Mouse (Mus musculus): Measurements from ENCODE around the gene Cyp2w1.
A peak's percentile ranks its signal among the peaks of the same experiment; 100 is the strongest.

Gene Cyp2w1

DNA sequence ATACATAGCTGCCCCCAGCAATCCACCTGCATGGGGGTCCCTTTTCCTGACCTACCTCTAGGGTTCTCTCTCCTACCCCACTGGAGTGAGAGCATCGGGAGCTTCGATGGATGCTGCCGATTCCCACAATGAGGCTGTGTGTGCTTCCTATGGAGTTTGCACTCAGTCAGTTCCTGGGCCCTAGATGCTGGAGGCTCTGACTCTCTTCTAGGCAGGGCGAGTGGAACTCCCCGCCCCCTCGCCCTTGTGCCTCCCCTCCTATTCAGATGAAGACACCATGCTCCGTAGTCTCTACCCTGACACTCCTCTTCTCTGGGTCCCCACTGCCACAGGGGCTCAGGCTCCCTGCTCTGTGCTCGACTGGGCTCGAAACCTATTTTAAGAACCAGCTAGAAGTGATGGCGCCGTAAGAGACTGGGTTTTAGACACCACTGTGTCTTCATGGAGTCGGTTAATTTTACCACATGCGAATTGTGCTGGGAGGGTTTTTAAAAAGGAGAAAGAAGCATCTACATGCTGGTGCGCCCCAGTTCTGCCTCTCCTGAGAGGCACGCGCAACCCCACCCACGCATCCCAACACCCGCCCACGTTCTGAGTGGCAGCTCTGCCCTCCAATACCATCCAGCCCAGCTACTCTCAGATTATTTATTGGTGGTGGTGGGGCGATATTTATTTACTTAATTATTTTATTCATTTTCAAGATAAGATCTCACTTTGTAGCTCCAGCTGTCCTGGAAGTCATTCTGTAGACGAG is 34.5 kb upstream of the Cyp2w1 start:
- Histone ChIP-seq H3K4me3 (replicated peaks; ENCODE audit: low read length) (peak overlapping the region; percentile 63), H3K9me3 (ENCODE audit: low read length) (no peaks in the 10 kb centered on the region), H3K4me1 (replicated peaks; ENCODE audit: low read depth, low read length) (peaks cover 88% of the 10 kb centered on the region), H3K27me3 (ENCODE audit: insufficient read depth, low read length) (no peaks in the 10 kb centered on the region), H3K36me3 (ENCODE audit: insufficient read depth, low read length) (peaks cover 29% of the 10 kb centered on the region)
- TF ChIP-seq NANOG (IDR thresholded peaks at IDR 0.05; ENCODE audit: borderline replicate concordance, low read length) (no peak), POU5F1 (IDR thresholded peaks at IDR 0.05; ENCODE audit: borderline replicate concordance, low read length) (no peak), CTCF (conservative IDR thresholded peaks at IDR 0.05; ENCODE audit: low read length) (no peak)

DNA sequence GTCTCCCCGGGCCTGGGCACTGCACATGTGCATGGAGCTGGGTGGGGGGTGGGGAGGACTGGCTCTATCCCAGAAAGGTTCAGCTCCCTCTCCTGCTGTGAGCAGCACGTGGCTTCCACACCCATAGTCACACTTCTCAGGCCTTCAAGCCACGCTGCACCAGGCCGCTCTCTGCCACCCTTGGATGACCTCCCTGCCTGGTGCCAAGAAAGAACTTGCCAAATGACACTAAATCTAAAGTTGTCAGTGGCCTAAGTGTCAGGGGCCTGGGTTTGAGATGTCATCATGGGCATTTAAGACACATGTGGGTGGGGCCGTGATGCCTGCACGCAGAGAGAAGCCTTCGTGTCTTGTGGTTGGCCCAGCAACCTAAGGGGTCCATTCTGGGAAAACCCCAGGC is 32.0 kb upstream of the Cyp2w1 start:
- TF ChIP-seq NANOG (IDR thresholded peaks at IDR 0.05; ENCODE audit: borderline replicate concordance, low read length) (no peak), CTCF (conservative IDR thresholded peaks at IDR 0.05; ENCODE audit: low read length) (no peak), POU5F1 (IDR thresholded peaks at IDR 0.05; ENCODE audit: borderline replicate concordance, low read length) (no peak)
- H3K27me3 ChIP-seq (ENCODE audit: insufficient read depth, low read length): peaks cover 19% of the 10 kb centered on the region
- H3K9me3 ChIP-seq (ENCODE audit: low read length): no peaks in the 10 kb centered on the region
- H3K4me3 ChIP-seq (replicated peaks; ENCODE audit: low read length): no peak overlapping the region; the same call in 1 of the 2 replicates
- H3K36me3 ChIP-seq (ENCODE audit: insufficient read depth, low read length): peaks cover 25% of the 10 kb centered on the region
- peaks cover 82% of the 10 kb centered on the region for H3K4me1 ChIP-seq (replicated peaks; ENCODE audit: low read depth, low read length)

DNA sequence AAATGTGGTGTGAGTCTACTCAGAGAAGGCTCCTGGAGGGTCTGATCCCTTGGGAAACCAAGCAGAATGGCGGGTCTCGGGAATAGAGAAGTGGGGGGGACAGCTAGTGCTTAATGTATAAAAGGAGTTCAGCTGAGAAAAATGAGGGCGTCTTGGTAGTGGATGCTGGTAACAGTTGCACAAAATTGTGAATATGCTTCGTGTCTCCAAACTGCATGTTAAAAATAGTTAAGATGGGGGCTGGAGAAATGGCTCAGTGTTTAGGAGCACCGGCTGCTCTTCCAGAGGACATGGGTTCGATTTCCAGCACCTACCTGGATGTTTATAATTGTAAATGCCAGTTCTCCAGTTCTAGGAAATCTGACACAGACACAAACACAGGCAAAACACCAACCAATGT is 31.1 kb upstream of the Cyp2w1 start:
- TF ChIP-seq POU5F1 (IDR thresholded peaks at IDR 0.05; ENCODE audit: borderline replicate concordance, low read length): no peak
- peaks cover 19% of the 10 kb centered on the region for H3K27me3 ChIP-seq (ENCODE audit: insufficient read depth, low read length)
- peaks cover 86% of the 10 kb centered on the region for H3K4me1 ChIP-seq (replicated peaks; ENCODE audit: low read depth, low read length)
- no peak overlapping the region for H3K4me3 ChIP-seq (replicated peaks; ENCODE audit: low read length)
- H3K36me3 ChIP-seq (ENCODE audit: insufficient read depth, low read length): peaks cover 24% of the 10 kb centered on the region
- no peaks in the 10 kb centered on the region for H3K9me3 ChIP-seq (ENCODE audit: low read length)

DNA sequence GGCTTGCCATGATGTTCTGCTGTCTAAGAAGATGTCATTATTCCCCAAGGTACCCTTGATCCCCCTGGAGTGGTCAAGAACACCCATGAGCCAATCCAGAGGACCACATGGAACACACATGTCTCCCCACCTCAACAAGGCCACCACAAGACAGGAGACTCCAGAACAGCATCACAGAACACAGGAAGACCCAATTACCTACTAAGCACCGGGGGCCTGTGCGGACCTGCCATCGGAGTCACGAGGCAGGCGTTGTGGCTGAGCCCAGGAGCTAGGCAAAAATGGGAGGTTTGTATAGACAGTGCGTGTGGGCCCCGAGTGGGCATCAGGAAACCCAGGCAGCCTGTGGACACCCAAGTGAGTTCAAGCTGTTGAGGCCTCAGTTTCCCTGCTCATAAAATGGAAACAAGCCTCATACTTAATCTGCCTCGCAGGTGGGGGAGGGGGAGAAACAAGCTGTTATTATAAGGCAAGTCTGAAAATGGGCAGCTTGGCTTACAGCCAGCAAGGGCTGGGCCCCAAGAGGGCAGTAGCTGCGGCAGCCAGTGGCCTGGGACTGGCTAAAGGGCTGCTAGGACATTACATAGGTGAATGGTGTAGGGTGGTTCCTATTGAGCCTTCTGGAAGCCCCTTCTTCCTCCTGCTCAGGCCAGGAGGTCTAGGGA is 29.0 kb upstream of the Cyp2w1 start:
- Histone ChIP-seq H3K27me3 (ENCODE audit: insufficient read depth, low read length) (peaks cover 19% of the 10 kb centered on the region), H3K4me1 (replicated peaks; ENCODE audit: low read depth, low read length) (peaks cover 83% of the 10 kb centered on the region), H3K36me3 (ENCODE audit: insufficient read depth, low read length) (peaks cover 20% of the 10 kb centered on the region), H3K4me3 (replicated peaks; ENCODE audit: low read length) (peak overlapping the region; percentile 86), H3K9me3 (ENCODE audit: low read length) (no peaks in the 10 kb centered on the region)
- TF ChIP-seq POU5F1 (IDR thresholded peaks at IDR 0.05; ENCODE audit: borderline replicate concordance, low read length) (no peak), CTCF (conservative IDR thresholded peaks at IDR 0.05; ENCODE audit: low read length) (no peak), NANOG (IDR thresholded peaks at IDR 0.05; ENCODE audit: borderline replicate concordance, low read length) (no peak)

DNA sequence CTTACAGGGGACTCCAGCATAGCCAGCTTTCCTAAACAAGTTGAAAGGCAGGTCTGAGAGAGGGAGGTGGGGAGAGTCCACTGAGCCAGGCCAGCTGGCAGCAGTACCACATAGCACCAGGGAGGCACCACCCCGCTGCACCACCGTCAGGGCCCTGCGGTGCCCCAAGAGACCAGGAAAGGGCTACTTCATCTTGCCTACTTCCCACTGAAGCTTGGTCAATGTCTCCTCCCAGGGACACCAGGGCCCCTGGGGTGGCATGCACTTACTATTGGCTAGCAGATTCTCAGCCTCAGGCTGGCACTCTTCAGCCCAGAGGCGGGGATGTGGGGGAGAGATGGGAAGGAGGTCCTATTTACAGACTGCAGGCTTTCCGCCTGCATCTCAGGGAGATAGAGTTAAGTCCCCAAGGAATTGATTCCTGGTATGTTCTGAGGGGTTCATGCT is 28.3 kb upstream of the Cyp2w1 start:
- H3K36me3 ChIP-seq (ENCODE audit: insufficient read depth, low read length): peaks cover 20% of the 10 kb centered on the region
- H3K27me3 ChIP-seq (ENCODE audit: insufficient read depth, low read length): peaks cover 19% of the 10 kb centered on the region
- H3K4me1 ChIP-seq (replicated peaks; ENCODE audit: low read depth, low read length): peaks cover 76% of the 10 kb centered on the region
- peak overlapping the region; percentile 86 for H3K4me3 ChIP-seq (replicated peaks; ENCODE audit: low read length)
- TF ChIP-seq NANOG (IDR thresholded peaks at IDR 0.05; ENCODE audit: borderline replicate concordance, low read length): no peak
- TF ChIP-seq POU5F1 (IDR thresholded peaks at IDR 0.05; ENCODE audit: borderline replicate concordance, low read length): no peak
- no peak for TF ChIP-seq CTCF (conservative IDR thresholded peaks at IDR 0.05; ENCODE audit: low read length)
- no peaks in the 10 kb centered on the region for H3K9me3 ChIP-seq (ENCODE audit: low read length)

DNA sequence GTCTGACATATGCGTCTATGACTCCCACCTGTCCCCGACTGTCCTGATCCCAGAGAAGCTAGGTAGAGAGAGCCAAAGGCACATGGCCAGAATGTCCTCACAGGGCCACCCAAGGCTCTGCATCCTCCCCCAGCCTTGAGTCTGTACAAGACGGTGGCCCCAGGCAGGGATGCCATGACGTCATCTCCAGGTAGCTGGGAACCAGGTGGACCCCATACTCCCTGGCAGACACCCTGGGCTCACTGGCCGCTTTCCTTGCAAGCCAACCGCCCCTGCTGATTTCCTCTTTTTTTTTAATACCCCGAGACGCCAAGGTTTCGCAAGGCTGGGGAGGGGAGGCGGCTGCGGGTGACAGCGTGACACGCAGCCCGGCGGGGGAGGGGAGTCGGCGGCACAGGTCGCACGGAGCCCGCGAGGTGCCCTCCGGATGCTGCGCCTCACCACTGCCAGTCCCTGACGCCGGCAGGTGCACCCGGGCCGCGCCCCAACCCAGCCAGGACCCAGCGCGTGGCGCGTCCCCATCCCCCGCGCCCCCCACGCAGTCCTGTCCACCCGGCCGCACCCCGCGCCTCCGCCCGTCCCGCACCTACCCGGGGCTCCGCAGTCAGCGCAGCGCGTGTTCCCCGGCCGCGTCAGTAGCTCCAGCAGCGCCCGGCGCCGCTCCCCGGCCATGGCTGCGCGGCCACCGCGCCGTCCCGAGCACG is 27.6 kb upstream of the Cyp2w1 start:
- Histone ChIP-seq H3K9me3 (ENCODE audit: low read length) (no peaks in the 10 kb centered on the region), H3K4me3 (replicated peaks; ENCODE audit: low read length) (peak overlapping the region; percentile 86), H3K27me3 (ENCODE audit: insufficient read depth, low read length) (peaks cover 22% of the 10 kb centered on the region), H3K36me3 (ENCODE audit: insufficient read depth, low read length) (peaks cover 20% of the 10 kb centered on the region), H3K4me1 (replicated peaks; ENCODE audit: low read depth, low read length) (peaks cover 75% of the 10 kb centered on the region)
- TF ChIP-seq CTCF (conservative IDR thresholded peaks at IDR 0.05; ENCODE audit: low read length): no peak
- no peak for TF ChIP-seq POU5F1 (IDR thresholded peaks at IDR 0.05; ENCODE audit: borderline replicate concordance, low read length)
- no peak for TF ChIP-seq NANOG (IDR thresholded peaks at IDR 0.05; ENCODE audit: borderline replicate concordance, low read length)

DNA sequence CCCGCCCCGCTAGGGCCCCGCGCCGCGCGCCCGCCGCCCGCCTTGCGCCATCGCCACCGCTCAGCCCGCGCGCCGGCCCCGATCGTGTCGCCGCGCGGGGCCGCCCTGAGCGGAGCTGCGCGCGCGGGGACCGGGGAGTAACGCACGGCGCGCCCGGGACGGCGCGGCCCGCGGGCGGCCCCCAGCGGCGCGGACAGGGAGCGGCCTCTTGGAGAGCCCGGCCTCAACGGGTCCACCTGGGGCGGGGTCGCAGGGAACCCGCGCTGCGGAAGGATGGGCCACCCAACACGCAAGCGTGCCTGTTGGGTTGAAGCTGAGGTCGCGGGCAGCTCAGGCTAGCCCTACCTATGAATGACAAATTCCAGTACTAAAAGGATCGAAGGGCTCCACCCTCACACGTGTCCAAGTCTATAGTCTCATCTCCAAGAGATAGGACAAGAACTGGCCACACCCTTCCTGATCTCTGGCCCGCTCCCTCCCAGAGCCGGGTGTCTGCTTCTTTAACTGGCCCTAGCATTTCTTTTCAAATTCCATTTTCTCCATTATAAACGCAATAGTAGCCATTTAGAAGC is 26.9 kb upstream of the Cyp2w1 start, which contains the start of gene Adap1:
Gene Adap1 (minus strand): TSS at position 228 of the 572 bp plus-strand sequence.
- Histone ChIP-seq H3K36me3 (ENCODE audit: insufficient read depth, low read length) (peaks cover 17% of the 10 kb centered on the region), H3K9me3 (ENCODE audit: low read length) (no peaks in the 10 kb centered on the region), H3K4me3 (replicated peaks; ENCODE audit: low read length) (peak within 1 kb of the TSS; percentile 86), H3K27me3 (ENCODE audit: insufficient read depth, low read length) (peaks cover 22% of the 10 kb centered on the region), H3K4me1 (replicated peaks; ENCODE audit: low read depth, low read length) (peaks cover 75% of the 10 kb centered on the region)
- peak; percentile 61; the same call in 1 of the 2 replicates for TF ChIP-seq NANOG (IDR thresholded peaks at IDR 0.05; ENCODE audit: borderline replicate concordance, low read length)
- no peak for TF ChIP-seq CTCF (conservative IDR thresholded peaks at IDR 0.05; ENCODE audit: low read length)

DNA sequence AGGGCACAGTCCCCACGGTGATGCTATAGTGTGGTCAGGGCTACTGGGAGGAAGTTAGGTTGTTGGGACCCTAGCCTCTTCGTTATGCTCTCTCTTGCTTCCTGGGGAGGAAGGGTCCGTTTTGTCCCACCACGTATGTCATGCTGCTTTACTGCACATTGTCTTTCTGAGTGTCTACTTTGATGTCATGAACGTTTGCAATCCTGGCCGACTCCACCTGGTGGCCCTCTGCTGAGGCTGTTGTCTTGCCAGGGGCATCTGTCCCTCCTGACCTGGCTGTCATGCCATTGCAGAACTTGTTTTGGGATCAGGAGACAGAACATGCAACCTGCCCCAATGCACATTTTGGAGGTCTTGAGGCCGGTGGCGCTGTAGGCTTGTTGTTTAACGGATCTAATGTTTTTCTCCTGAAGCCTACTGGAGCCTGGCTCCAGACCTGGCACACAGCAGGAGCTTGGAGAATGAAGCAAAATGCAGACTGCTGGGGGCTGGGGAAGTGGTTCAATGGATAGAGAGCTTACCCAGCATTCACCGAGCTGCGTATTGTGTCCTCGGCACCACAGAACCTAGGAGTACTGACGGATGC is 26.2 kb upstream of the Cyp2w1 start:
- TF ChIP-seq CTCF (conservative IDR thresholded peaks at IDR 0.05; ENCODE audit: low read length): no peak
- TF ChIP-seq NANOG (IDR thresholded peaks at IDR 0.05; ENCODE audit: borderline replicate concordance, low read length): no peak; the same call in 1 of the 2 replicates
- no peak for TF ChIP-seq POU5F1 (IDR thresholded peaks at IDR 0.05; ENCODE audit: borderline replicate concordance, low read length)
- Histone ChIP-seq H3K36me3 (ENCODE audit: insufficient read depth, low read length) (peaks cover 13% of the 10 kb centered on the region), H3K4me1 (replicated peaks; ENCODE audit: low read depth, low read length) (peaks cover 73% of the 10 kb centered on the region), H3K9me3 (ENCODE audit: low read length) (no peaks in the 10 kb centered on the region), H3K27me3 (ENCODE audit: insufficient read depth, low read length) (peaks cover 22% of the 10 kb centered on the region), H3K4me3 (replicated peaks; ENCODE audit: low read length) (peak overlapping the region; percentile 86)
